Mouse (Mus musculus) MEL (cell line): ENCODE measurements around the gene Qars.

Source experiments
- CHD1 ChIP-seq: IDR thresholded peaks from 2 replicates; pipeline ENCODE4 v1.6.1; 2012; ENCODE audit warnings: low read depth, mild to moderate bottlenecking, inconsistent platforms, low read length, improper control_type of control experiment
- CTCF ChIP-seq, 3 experiments: IDR thresholded peaks in 2 of 3; conservative IDR thresholded peaks in 1 of 3; 2 replicates each; pipeline ENCODE4 v1.5.1; 2011 to 2012; ENCODE audit warnings: low read length in 3 of 3, low read depth in 2 of 3, mild to moderate bottlenecking in 2 of 3, improper control_type of control experiment in 1 of 3, inconsistent platforms in 1 of 3, mixed read lengths in 1 of 3, moderate library complexity in 1 of 3; ENCODE audit not compliant: control insufficient read depth in 1 of 3, insufficient read depth in 1 of 3, poor library complexity in 1 of 3, severe bottlenecking in 1 of 3
- E2F4 ChIP-seq: IDR thresholded peaks from 2 replicates; pipeline ENCODE4 v1.6.1; 2011; ENCODE audit warnings: low read depth, low read length, improper control_type of control experiment, borderline replicate concordance
- MAFK ChIP-seq: IDR thresholded peaks from 2 replicates; pipeline ENCODE4 v1.6.1; 2011; ENCODE audit warnings: low read depth, mild to moderate bottlenecking, low read length, improper control_type of control experiment, borderline replicate concordance
- POLR2A ChIP-seq, 2 experiments: IDR thresholded peaks; 2 replicates each; pipeline ENCODE4 v1.6.1; 2011 to 2012; ENCODE audit warnings: low read length in 2 of 2, mild to moderate bottlenecking in 2 of 2, control low read depth in 1 of 2, improper control_type of control experiment in 1 of 2, low read depth in 1 of 2, moderate library complexity in 1 of 2; ENCODE audit not compliant: control insufficient read depth in 1 of 2, insufficient read depth in 1 of 2, poor library complexity in 1 of 2
- RAD21 ChIP-seq: IDR thresholded peaks from 2 replicates; pipeline ENCODE4 v1.6.1; 2011; ENCODE audit warnings: mild to moderate bottlenecking, low read depth, low read length, improper control_type of control experiment
- RCOR1 ChIP-seq: IDR thresholded peaks from 2 replicates; pipeline ENCODE4 v1.6.1; 2012; ENCODE audit warnings: low read depth, mild to moderate bottlenecking, inconsistent platforms, low read length, improper control_type of control experiment
- TBP ChIP-seq: IDR thresholded peaks from 2 replicates; pipeline ENCODE4 v1.8.0; 2011; ENCODE audit warnings: low read depth, low read length, improper control_type of control experiment
- ZC3H11A ChIP-seq: IDR thresholded peaks from 2 replicates; pipeline ENCODE4 v1.6.1; 2012; ENCODE audit warnings: low read depth, mild to moderate bottlenecking, inconsistent platforms, low read length, improper control_type of control experiment
- ZMIZ1 ChIP-seq: IDR thresholded peaks from 2 replicates; pipeline ENCODE4 v1.6.1; 2012; ENCODE audit warnings: low read depth, mild to moderate bottlenecking, inconsistent platforms, low read length, improper control_type of control experiment, moderate library complexity

DNA sequence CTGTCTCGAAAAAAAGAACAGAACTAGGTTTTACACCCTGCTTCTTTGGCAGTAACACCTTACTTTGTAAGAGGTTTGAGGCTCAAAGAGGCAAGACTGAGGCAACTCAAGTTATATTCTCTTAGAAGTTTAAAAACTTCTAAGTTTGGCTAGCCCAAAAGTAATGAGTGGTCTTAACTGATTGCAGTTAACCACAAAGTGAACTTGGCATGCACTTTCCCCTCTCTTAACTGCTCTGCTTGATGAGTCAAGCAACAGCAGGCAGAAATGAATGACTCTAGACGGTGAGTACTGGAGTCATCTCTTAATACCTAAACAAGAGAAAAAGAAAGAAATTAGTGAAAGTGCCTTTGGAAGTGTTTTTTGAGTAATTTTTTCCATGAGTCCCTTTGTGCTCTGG, 14.1 kb downstream of the Qars start:
- TF ChIP-seq ZMIZ1 (no peak), MAFK (no peak), RAD21 (no peak), ZC3H11A (no peak), POLR2A (IDR thresholded peaks at IDR 0.05; ENCODE audit: control insufficient read depth in 1 of 2, insufficient read depth in 1 of 2, low read depth in 1 of 2, low read length in 2 of 2, poor library complexity in 1 of 2) (no peak), CTCF (IDR thresholded peaks at IDR 0.05 in 2 of 3, conservative IDR thresholded peaks at IDR 0.05 in 1 of 3; ENCODE audit: control insufficient read depth in 1 of 3, insufficient read depth in 1 of 3, low read depth in 2 of 3, low read length in 3 of 3, poor library complexity in 1 of 3, severe bottlenecking in 1 of 3) (no peak), TBP (no peak), E2F4 (no peak), RCOR1 (peak; percentile 84), CHD1 (no peak)
